Comparison of ENCODE assay signal across 25 mouse cellular contexts in genomic region chr9:27435936-27436335, GRCm38 (mm10). TPM values are rescaled to one million over a fixed set of nuclear protein-coding genes. Genes with fewer than 3 reads are reported as not detected.
"Had no signal": no experiment of that assay in that cellular context is flagged by ENCODE, and none has a peak within 500 bp of the region (broad histone marks: within the 10 kb centered on the region; RNA-seq: fewer than 3 reads in every experiment).

No protein-coding gene starts in this region.

- H3K9ac ChIP-seq: lung, embryonic 14.5 days; midbrain, embryonic 12.5 days; midbrain, embryonic 15.5 days; neural tube, embryonic 13.5 days; neural tube, embryonic 15.5 days had no signal

- H3K9me3 ChIP-seq: midbrain, embryonic 12.5 days; midbrain, embryonic 15.5 days; neural tube, embryonic 13.5 days; neural tube, embryonic 15.5 days had no signal

- DNase-seq: lung, adult 18-20 months; lung, embryonic 14.5 days; lung, postnatal 10 days; lung, postnatal 4 days; retina, postnatal 1 day; right cerebral cortex, adult 18-20 months; right cerebral cortex, postnatal 25 days; right cerebral cortex, postnatal 4 days; spleen, adult 18-20 months; thymus, adult 18-20 months; thymus, postnatal 14 days; thymus, postnatal 36 days had no signal

- H3K4me2 ChIP-seq: lung, embryonic 14.5 days; midbrain, embryonic 12.5 days; midbrain, embryonic 15.5 days; neural tube, embryonic 13.5 days; neural tube, embryonic 15.5 days had no signal

- ATAC-seq: midbrain, embryonic 15.5 days had no signal

- H3K4me1 ChIP-seq: neural tube, embryonic 13.5 days had no signal

- H3K27me3 ChIP-seq: midbrain, embryonic 12.5 days; midbrain, embryonic 15.5 days; neural tube, embryonic 13.5 days had no signal

- H3K27ac ChIP-seq: midbrain, embryonic 12.5 days; midbrain, embryonic 15.5 days; neural tube, embryonic 13.5 days; neural tube, embryonic 15.5 days had no signal

- H3K36me3 ChIP-seq: midbrain, embryonic 12.5 days; midbrain, embryonic 15.5 days; neural tube, embryonic 13.5 days; neural tube, embryonic 15.5 days had no signal

- H3K4me3 ChIP-seq: midbrain, embryonic 12.5 days; midbrain, embryonic 15.5 days; myocyte; neural tube, embryonic 13.5 days; neural tube, embryonic 15.5 days had no signal

RNA-seq across cellular contexts. Expression of gene Spata19, which starts 39.3 kb away (rescaled TPM):
- total RNA-seq: megakaryocyte, adult 5-6 weeks; megakaryocyte-erythroid progenitor cell, adult 5-6 weeks had no signal
- polyA plus RNA-seq: liver, embryonic 16.5 days; lung, embryonic 14.5 days; lung, embryonic 16.5 days; midbrain, embryonic 12.5 days; myocyte; neural tube, embryonic 11.5 days; neural tube, embryonic 13.5 days; neural tube, embryonic 15.5 days; small intestine, adult 2 months; stomach, embryonic 14.5 days; stomach, embryonic 16.5 days had no signal
